Mouse (Mus musculus) lung, postnatal 0 days (tissue): ENCODE data around the gene Rap1gds1.

ENCODE experiments used
- CTCF ChIP-seq: IDR thresholded peaks from 2 replicates; pipeline ENCODE4 v1.5.1; 2016; ENCODE audit warnings: antibody characterized with exemption, mild to moderate bottlenecking
- EP300 ChIP-seq: IDR thresholded peaks from 2 replicates; pipeline ENCODE4 v1.6.1; 2016; ENCODE audit warnings: antibody characterized with exemption, mild to moderate bottlenecking, control low read depth

DNA sequence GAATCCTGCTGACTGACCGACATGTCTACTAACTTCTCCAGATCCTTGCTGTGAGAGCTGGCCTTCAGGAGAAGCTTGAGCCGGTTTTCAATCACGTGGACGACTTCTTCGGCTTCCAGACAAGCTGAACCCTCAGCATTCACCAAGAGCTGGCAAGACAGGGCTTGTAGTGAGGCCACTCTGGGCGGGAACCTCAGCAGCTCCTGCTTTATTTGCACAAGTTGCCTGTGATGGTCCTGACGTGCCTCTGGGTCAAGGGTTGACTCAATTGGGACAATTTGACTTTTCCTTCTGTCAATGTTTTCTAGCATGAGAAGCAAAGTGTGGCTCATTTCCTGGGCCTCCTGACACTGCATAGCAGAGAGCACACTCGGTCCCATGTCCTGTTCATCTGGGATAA lies 138.2 kb downstream of the Rap1gds1 start:
- no peak for TF ChIP-seq EP300
- no peak for TF ChIP-seq CTCF
